Mouse (Mus musculus): Measurements from ENCODE around the gene 4930544G11Rik. TPM values are rescaled to one million over a fixed set of nuclear protein-coding genes. Genes with fewer than 3 reads are reported as not detected.
A peak's percentile ranks its signal among the peaks of the same experiment; 100 is the strongest.

4930544G11Rik gene
- polyA plus RNA-seq (2015; fragmentation: Nextera tagmentation; extraction: Ambion mirVana), result not detected in 2 replicates

GRCm38 (mm10) chr6:65952309-65952708, at the start of gene 4930544G11Rik:
Gene 4930544G11Rik, plus strand, starts transcription at chr6:65952609.
- WGBS, result 98% methylated on average over 10 of the region's 10 CpGs
- H3K4me1 ChIP-seq, result no peaks in the 10 kb centered on the region
- no peaks in the 10 kb centered on the region for H3K36me3 ChIP-seq
- no peak for ATAC-seq (replicated peaks)
- H3K27ac ChIP-seq (replicated peaks), result no peak within 1 kb of the TSS
- no peak within 1 kb of the TSS for H3K4me2 ChIP-seq (replicated peaks)
- no peak within 1 kb of the TSS for H3K4me3 ChIP-seq
- H3K27me3 ChIP-seq, result no peaks in the 10 kb centered on the region
- H3K9me3 ChIP-seq, result no peaks in the 10 kb centered on the region
- no peak within 1 kb of the TSS for H3K9ac ChIP-seq (replicated peaks)

GRCm38 (mm10) chr6:65906657-65907182, 45.7 kb upstream of the 4930544G11Rik start:
- Histone ChIP-seq H3K9me3 (no peaks in the 10 kb centered on the region), H3K4me3 (no peak overlapping the region), H3K9ac (replicated peaks) (no peak overlapping the region), H3K27ac (replicated peaks) (no peak overlapping the region), H3K27me3 (no peaks in the 10 kb centered on the region), H3K4me1 (no peaks in the 10 kb centered on the region), H3K36me3 (no peaks in the 10 kb centered on the region), H3K4me2 (replicated peaks) (no peak overlapping the region)
- WGBS, result 87% methylated on average over 2 of the region's 2 CpGs
- no peak for ATAC-seq (replicated peaks)

GRCm38 (mm10) chr6:65915421-65915820, 37.0 kb upstream of the 4930544G11Rik start:
- WGBS, result 80% methylated on average over 5 of the region's 5 CpGs
- H3K4me3 ChIP-seq, result no peak overlapping the region
- no peaks in the 10 kb centered on the region for H3K4me1 ChIP-seq
- ATAC-seq (replicated peaks), result 0 out of 2 replicates have a peak, but pooled peaks have one; percentile 35
- H3K36me3 ChIP-seq, result no peaks in the 10 kb centered on the region
- no peaks in the 10 kb centered on the region for H3K27me3 ChIP-seq
- no peak overlapping the region for H3K4me2 ChIP-seq (replicated peaks)
- 0 out of 2 replicates have a peak overlapping the region, but pooled peaks have one; percentile 1 for H3K27ac ChIP-seq (replicated peaks)
- H3K9ac ChIP-seq (replicated peaks), result no peak overlapping the region
- no peaks in the 10 kb centered on the region for H3K9me3 ChIP-seq

GRCm38 (mm10) chr6:65921703-65922102, 30.7 kb upstream of the 4930544G11Rik start:
- no peaks in the 10 kb centered on the region for H3K9me3 ChIP-seq
- no peak for ATAC-seq (replicated peaks)
- 86% methylated on average over 3 of the region's 3 CpGs for WGBS

GRCm38 (mm10) chr6:65923501-65924084, 28.8 kb upstream of the 4930544G11Rik start:
- no peak overlapping the region for H3K4me3 ChIP-seq
- H3K27ac ChIP-seq (replicated peaks), result no peak overlapping the region
- no peak overlapping the region for H3K9ac ChIP-seq (replicated peaks)
- H3K27me3 ChIP-seq, result peaks cover 12% of the 10 kb centered on the region; the same call in 1 of the 2 replicates
- H3K4me1 ChIP-seq, result no peaks in the 10 kb centered on the region
- H3K4me2 ChIP-seq (replicated peaks), result no peak overlapping the region
- WGBS, result 50% methylated on average over 4 of the region's 4 CpGs
- no peak for ATAC-seq (replicated peaks)
- H3K9me3 ChIP-seq, result no peaks in the 10 kb centered on the region
- no peaks in the 10 kb centered on the region for H3K36me3 ChIP-seq

More at GRCm38 (mm10) chr6:65921703-65922102, 30.7 kb upstream of the 4930544G11Rik start:
- H3K4me2 ChIP-seq (replicated peaks), result no peak overlapping the region
- no peak overlapping the region for H3K9ac ChIP-seq (replicated peaks)
- H3K36me3 ChIP-seq, result no peaks in the 10 kb centered on the region
- H3K4me3 ChIP-seq, result no peak overlapping the region
- peaks cover 12% of the 10 kb centered on the region; the same call in 1 of the 2 replicates for H3K27me3 ChIP-seq
- no peaks in the 10 kb centered on the region for H3K4me1 ChIP-seq
- no peak overlapping the region for H3K27ac ChIP-seq (replicated peaks)

GRCm38 (mm10) chr6:65925737-65926333, 26.6 kb upstream of the 4930544G11Rik start:
- Histone ChIP-seq H3K9me3 (no peaks in the 10 kb centered on the region), H3K9ac (replicated peaks) (no peak overlapping the region), H3K27me3 (peaks cover 12% of the 10 kb centered on the region; the same call in 1 of the 2 replicates), H3K4me2 (replicated peaks) (no peak overlapping the region), H3K4me1 (no peaks in the 10 kb centered on the region), H3K27ac (replicated peaks) (no peak overlapping the region), H3K4me3 (no peak overlapping the region), H3K36me3 (no peaks in the 10 kb centered on the region)
- ATAC-seq (replicated peaks), result 0 out of 2 replicates have a peak, but pooled peaks have one; percentile 60
- WGBS, result 30% methylated on average over 3 of the region's 3 CpGs

- Histone ChIP-seq H3K9me3 (no peaks in the 10 kb centered on the region), H3K9ac (replicated peaks) (no peak overlapping the region), H3K27me3 (no peaks in the 10 kb centered on the region), H3K36me3 (no peaks in the 10 kb centered on the region), H3K27ac (replicated peaks) (no peak overlapping the region), H3K4me2 (replicated peaks) (no peak overlapping the region), H3K4me1 (no peaks in the 10 kb centered on the region), H3K4me3 (no peak overlapping the region)
- 95% methylated on average over 1 of the region's 1 CpGs for WGBS
- ATAC-seq (replicated peaks), result no peak
Measured at GRCm38 (mm10) chr6:65930523-65930922, 21.9 kb upstream of the 4930544G11Rik start.

GRCm38 (mm10) chr6:65932776-65933175, 19.6 kb upstream of the 4930544G11Rik start:
- Histone ChIP-seq H3K4me2 (replicated peaks) (no peak overlapping the region), H3K9me3 (no peaks in the 10 kb centered on the region), H3K4me3 (no peak overlapping the region), H3K27ac (replicated peaks) (no peak overlapping the region), H3K4me1 (no peaks in the 10 kb centered on the region), H3K9ac (replicated peaks) (no peak overlapping the region), H3K36me3 (no peaks in the 10 kb centered on the region), H3K27me3 (no peaks in the 10 kb centered on the region)
- WGBS, result 39% methylated on average over 1 of the region's 1 CpGs
- no peak for ATAC-seq (replicated peaks)

- Histone ChIP-seq H3K4me3 (no peak overlapping the region), H3K4me1 (no peaks in the 10 kb centered on the region), H3K36me3 (no peaks in the 10 kb centered on the region), H3K4me2 (replicated peaks) (no peak overlapping the region), H3K27ac (replicated peaks) (no peak overlapping the region), H3K9ac (replicated peaks) (no peak overlapping the region), H3K27me3 (no peaks in the 10 kb centered on the region), H3K9me3 (no peaks in the 10 kb centered on the region)
- ATAC-seq (replicated peaks), result no peak
- 13% methylated on average over 4 of the region's 4 CpGs for whole genome bisulfite sequencing
Measured at GRCm38 (mm10) chr6:65933177-65933576, 19.2 kb upstream of the 4930544G11Rik start.

GRCm38 (mm10) chr6:65935566-65936281, 16.7 kb upstream of the 4930544G11Rik start:
- no peak for ATAC-seq (replicated peaks)
- WGBS, result 90% methylated on average over 7 of the region's 7 CpGs

GRCm38 (mm10) chr6:65950492-65950891, 1.9 kb upstream of the 4930544G11Rik start:
- no peak overlapping the region for H3K27ac ChIP-seq (replicated peaks)
- ATAC-seq (replicated peaks), result no peak
- H3K4me3 ChIP-seq, result no peak overlapping the region
- H3K4me2 ChIP-seq (replicated peaks), result no peak overlapping the region
- no peak overlapping the region for H3K9ac ChIP-seq (replicated peaks)
- 62% methylated on average over 6 of the region's 6 CpGs for WGBS
- H3K9me3 ChIP-seq, result no peaks in the 10 kb centered on the region
- H3K27me3 ChIP-seq, result no peaks in the 10 kb centered on the region
- no peaks in the 10 kb centered on the region for H3K36me3 ChIP-seq
- H3K4me1 ChIP-seq, result no peaks in the 10 kb centered on the region

More at GRCm38 (mm10) chr6:65935566-65936281, 16.7 kb upstream of the 4930544G11Rik start:
- Histone ChIP-seq H3K36me3 (no peaks in the 10 kb centered on the region), H3K27me3 (no peaks in the 10 kb centered on the region), H3K27ac (replicated peaks) (no peak overlapping the region), H3K4me2 (replicated peaks) (no peak overlapping the region), H3K9me3 (no peaks in the 10 kb centered on the region), H3K4me1 (no peaks in the 10 kb centered on the region), H3K4me3 (no peak overlapping the region), H3K9ac (replicated peaks) (no peak overlapping the region)

Measured in forebrain, embryonic 15.5 days (tissue).